Mouse (Mus musculus) liver, embryonic 11.5 days (tissue): ENCODE measurements at regions not wholly inside any gene's neighbourhood (a gene's known extent, or its start where the extent isn't known, plus 50 kb on each side); places are given as distances from the start of the nearest gene placed in this dataset.

ENCODE experiments used
- ATAC-seq: fragments of 200-750 bp; cut with Nextera tagmentation; replicated peaks from 2 replicates; pipeline ENCODE4 v1.8.0; 2017; ENCODE audit warnings: moderate number of reproducible peaks, mild to moderate bottlenecking, moderate TSS enrichment, moderate library complexity; ENCODE audit not compliant: low FRiP score
- DNase-seq: peaks from one replicate; pipeline ENCODE4 v3.0.0-alpha.2; 2017; ENCODE audit warnings: low spot score
- H3K27ac ChIP-seq: fragments of 300-500 bp; sonication (generic); 2 replicates; pipeline ENCODE4 v1.5.1; 2014; ENCODE audit warnings: mild to moderate bottlenecking, low read depth, low read length, control low read depth
- H3K27me3 ChIP-seq: fragments of 300-500 bp; sonication (generic); replicated peaks from 2 replicates; pipeline ENCODE4 v1.6.1; 2014; ENCODE audit warnings: low read length, mixed read lengths; ENCODE audit not compliant: control insufficient read depth, insufficient read depth
- H3K36me3 ChIP-seq: fragments of 300-500 bp; sonication (generic); 2 replicates; pipeline ENCODE4 v1.6.1; 2014; ENCODE audit warnings: mild to moderate bottlenecking, low read length, moderate library complexity, mixed read lengths; ENCODE audit not compliant: control insufficient read depth, insufficient read depth
- H3K4me1 ChIP-seq: fragments of 300-500 bp; sonication (generic); replicated peaks from 2 replicates; pipeline ENCODE4 v1.6.1; 2014; ENCODE audit warnings: low read length, mixed read lengths; ENCODE audit not compliant: control insufficient read depth, insufficient read depth
- H3K4me2 ChIP-seq: fragments of 300-500 bp; sonication (generic); 2 replicates; pipeline ENCODE4 v1.6.1; 2014; ENCODE audit warnings: mild to moderate bottlenecking, control low read depth, moderate library complexity
- H3K4me3 ChIP-seq: fragments of 300-500 bp; sonication (generic); 2 replicates; pipeline ENCODE4 v1.5.1; 2014; ENCODE audit warnings: low read depth, low read length, control low read depth
- H3K9ac ChIP-seq: fragments of 300-500 bp; sonication (generic); 2 replicates; pipeline ENCODE4 v1.6.1; 2014; ENCODE audit warnings: low read depth, low read length, control low read depth
- H3K9me3 ChIP-seq: fragments of 300-500 bp; sonication (generic); 2 replicates; pipeline ENCODE4 v1.6.1; 2016; ENCODE audit warnings: low read length, inconsistent platforms, mixed read lengths; ENCODE audit not compliant: control insufficient read depth
- WGBS: fragments of 180-500 bp; shearing (Covaris S2); extraction: QIAGEN DNeasy Blood & Tissue Kit; methylation state at CpG from one replicate; pipeline ENCODE4 v1.1.7; 2014; 5-methylcytosine and 5-hydroxymethylcytosine counted together

DNA sequence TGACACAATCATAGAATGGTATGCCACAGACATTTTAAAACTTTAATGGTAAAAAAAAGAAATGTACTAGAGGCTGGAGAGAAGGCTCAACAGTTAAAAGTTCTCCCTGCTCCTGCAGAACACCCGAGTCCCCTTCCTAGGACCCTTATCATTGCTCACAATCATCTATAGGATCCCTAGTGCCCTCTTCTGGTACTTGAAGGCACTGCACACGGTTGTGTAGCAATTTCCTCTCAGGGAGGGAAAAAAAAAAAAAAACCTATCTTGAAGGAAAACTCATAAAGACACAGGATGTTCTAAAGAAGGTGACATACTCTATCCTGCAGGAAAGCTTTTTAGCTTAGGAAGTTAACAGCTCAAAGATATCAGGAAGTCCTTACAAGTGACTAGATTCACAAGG, 154.4 kb upstream of the Lmcd1 start:
- no peak for DNase-seq
- 25% methylated on average over 2 of the region's 2 CpGs for WGBS

GRCm38 (mm10) chr6:112133522-112133921, 140.0 kb upstream of the Lmcd1 start:
- no peak overlapping the region for H3K4me3 ChIP-seq
- H3K4me1 ChIP-seq = no peaks in the 10 kb centered on the region
- H3K9ac ChIP-seq = no peak overlapping the region
- H3K9me3 ChIP-seq = no peaks in the 10 kb centered on the region
- no peak overlapping the region for H3K27ac ChIP-seq
- DNase-seq (no peak), ATAC-seq (no peak)
- no peaks in the 10 kb centered on the region for H3K27me3 ChIP-seq
- no peak overlapping the region for H3K4me2 ChIP-seq
- H3K36me3 ChIP-seq = no peaks in the 10 kb centered on the region
- 19% methylated on average over 3 of the region's 3 CpGs for WGBS

More for the DNA sequence above, 154.4 kb upstream of the Lmcd1 start:
- H3K36me3 ChIP-seq = no peaks in the 10 kb centered on the region
- no peak overlapping the region for H3K27ac ChIP-seq
- no peak overlapping the region for H3K9ac ChIP-seq
- ATAC-seq = no peak
- no peaks in the 10 kb centered on the region for H3K4me1 ChIP-seq
- H3K9me3 ChIP-seq = no peaks in the 10 kb centered on the region
- no peaks in the 10 kb centered on the region for H3K27me3 ChIP-seq
- H3K4me3 ChIP-seq = no peak overlapping the region
- no peak overlapping the region for H3K4me2 ChIP-seq

DNA sequence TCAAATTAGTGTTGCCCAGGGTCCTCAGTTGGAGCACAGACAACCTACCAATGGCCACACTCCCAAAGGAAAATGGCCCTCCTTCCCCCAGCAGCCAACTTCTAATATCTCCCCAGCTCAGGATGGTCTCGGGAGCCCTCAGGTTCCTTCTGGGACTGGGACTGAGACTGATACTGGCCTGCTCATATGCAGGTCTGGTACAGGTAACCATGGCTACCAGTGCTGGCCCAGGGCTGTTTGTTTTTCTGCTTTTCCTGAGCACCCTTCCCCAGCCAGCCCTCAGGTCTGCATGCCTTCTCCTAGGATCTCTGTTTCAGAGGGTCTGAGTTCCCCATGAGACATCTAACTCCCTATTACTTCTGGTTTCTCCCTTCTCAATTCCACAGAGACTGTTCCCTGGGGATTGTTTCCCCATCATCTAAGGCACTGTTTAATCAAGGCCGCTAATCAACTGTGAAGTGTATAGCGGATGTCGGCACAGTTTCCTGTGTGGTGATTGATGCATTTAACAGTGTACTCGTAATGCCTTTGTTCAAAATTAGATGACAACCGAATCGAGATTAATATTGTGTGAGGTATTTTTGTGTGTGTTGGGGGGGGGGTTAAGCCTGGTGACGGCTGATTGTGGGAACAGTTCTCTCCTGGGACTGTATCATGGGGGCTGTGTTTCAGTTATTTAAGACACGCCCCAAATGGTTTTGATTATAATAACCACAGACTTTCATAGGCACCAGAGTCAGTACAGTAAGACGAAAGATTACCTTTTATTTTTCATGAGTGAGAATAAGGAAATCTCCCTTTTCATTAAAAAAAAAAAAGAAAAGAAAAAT, 120.8 kb upstream of the Lmcd1 start:
- no peaks in the 10 kb centered on the region for H3K36me3 ChIP-seq
- no peak for ATAC-seq
- H3K4me2 ChIP-seq = no peak overlapping the region
- no peaks in the 10 kb centered on the region for H3K27me3 ChIP-seq
- 79% methylated on average over 10 of the region's 10 CpGs for WGBS
- H3K9me3 ChIP-seq = no peaks in the 10 kb centered on the region
- no peak for DNase-seq
- no peak overlapping the region for H3K27ac ChIP-seq
- H3K4me1 ChIP-seq = no peaks in the 10 kb centered on the region
- no peak overlapping the region for H3K9ac ChIP-seq
- no peak overlapping the region for H3K4me3 ChIP-seq

- Histone ChIP-seq H3K4me2 (no peak overlapping the region), H3K9ac (no peak overlapping the region), H3K9me3 (no peaks in the 10 kb centered on the region), H3K4me1 (no peaks in the 10 kb centered on the region), H3K27me3 (no peaks in the 10 kb centered on the region), H3K4me3 (no peak overlapping the region), H3K27ac (no peak overlapping the region), H3K36me3 (no peaks in the 10 kb centered on the region)
- WGBS = 85% methylated on average over 3 of the region's 3 CpGs
- ATAC-seq = no peak
- no peak for DNase-seq
Observed at GRCm38 (mm10) chr6:112167487-112167886, 106.1 kb upstream of the Lmcd1 start.

- H3K27ac ChIP-seq = no peak overlapping the region
- H3K9me3 ChIP-seq = no peaks in the 10 kb centered on the region
- H3K36me3 ChIP-seq = no peaks in the 10 kb centered on the region
- no peak overlapping the region for H3K4me2 ChIP-seq
- WGBS = 44% methylated on average over 2 of the region's 2 CpGs
- ATAC-seq (no peak), DNase-seq (no peak)
- no peak overlapping the region for H3K9ac ChIP-seq
- H3K4me3 ChIP-seq = no peak overlapping the region
- H3K4me1 ChIP-seq = no peaks in the 10 kb centered on the region
- H3K27me3 ChIP-seq = no peaks in the 10 kb centered on the region
Observed at GRCm38 (mm10) chr6:112176344-112176743, 97.2 kb upstream of the Lmcd1 start.

- no peak for ATAC-seq
Observed at GRCm38 (mm10) chr6:112187636-112188035, 85.9 kb upstream of the Lmcd1 start.

DNA sequence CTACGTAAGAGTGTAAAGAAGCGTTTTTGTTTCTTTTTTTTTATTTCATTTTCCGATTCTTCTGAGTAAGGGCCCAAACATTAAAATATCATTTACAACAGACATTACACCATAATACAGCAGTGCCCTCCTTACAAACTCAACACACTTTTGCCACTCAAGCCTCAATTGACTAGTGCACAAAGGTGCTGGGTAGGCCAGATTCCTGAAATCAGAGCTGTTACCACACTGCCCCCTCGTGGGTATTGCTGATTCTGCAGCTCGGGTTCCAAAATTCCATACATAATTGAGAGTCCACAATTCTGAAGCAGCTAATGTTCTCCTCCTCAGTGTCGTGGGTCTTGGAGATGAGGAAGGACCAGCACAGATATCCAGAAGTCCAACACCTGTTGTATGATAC, 82.5 kb upstream of the Lmcd1 start:
- Histone ChIP-seq H3K9ac (no peak overlapping the region), H3K4me3 (no peak overlapping the region), H3K4me1 (no peaks in the 10 kb centered on the region), H3K36me3 (no peaks in the 10 kb centered on the region), H3K27me3 (no peaks in the 10 kb centered on the region), H3K4me2 (no peak overlapping the region), H3K27ac (no peak overlapping the region), H3K9me3 (no peaks in the 10 kb centered on the region)
- peak; percentile 46 for DNase-seq
- 51% methylated on average over 6 of the region's 6 CpGs for WGBS
- no peak for ATAC-seq

More at GRCm38 (mm10) chr6:112187636-112188035, 85.9 kb upstream of the Lmcd1 start:
- Histone ChIP-seq H3K4me2 (no peak overlapping the region), H3K4me1 (no peaks in the 10 kb centered on the region), H3K9me3 (no peaks in the 10 kb centered on the region), H3K27me3 (no peaks in the 10 kb centered on the region), H3K27ac (no peak overlapping the region), H3K4me3 (no peak overlapping the region), H3K36me3 (no peaks in the 10 kb centered on the region), H3K9ac (no peak overlapping the region)
- DNase-seq = no peak
- WGBS = 92% methylated on average over 2 of the region's 2 CpGs

DNA sequence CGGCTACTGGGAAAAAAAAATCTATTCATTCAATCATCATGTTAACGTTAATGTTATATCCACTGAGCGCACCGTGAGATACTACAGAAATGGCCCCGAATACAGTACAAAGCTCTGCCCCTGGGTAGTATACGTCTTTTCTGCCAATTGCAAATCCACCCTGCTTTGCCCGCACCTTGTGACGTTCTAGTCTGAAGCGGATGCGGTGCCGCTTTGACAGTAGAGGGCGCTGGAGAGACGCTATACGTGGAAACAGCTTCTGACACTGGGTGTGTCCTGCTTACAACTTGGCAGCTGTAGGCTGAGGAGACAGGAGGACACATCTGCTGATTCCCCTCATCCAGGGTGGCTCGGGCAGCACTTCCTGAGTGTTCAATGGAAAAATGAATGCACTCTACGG, 76.1 kb upstream of the Lmcd1 start:
- WGBS = 10% methylated on average over 16 of the region's 16 CpGs
- ATAC-seq (peak; percentile 57; the same call in 1 of the 2 replicates), DNase-seq (peak; percentile 56)
- H3K4me2 ChIP-seq = no peak overlapping the region
- H3K4me1 ChIP-seq = no peaks in the 10 kb centered on the region
- H3K27ac ChIP-seq = no peak overlapping the region
- H3K9me3 ChIP-seq = no peaks in the 10 kb centered on the region
- no peaks in the 10 kb centered on the region for H3K36me3 ChIP-seq
- no peak overlapping the region for H3K9ac ChIP-seq
- H3K27me3 ChIP-seq = no peaks in the 10 kb centered on the region
- no peak overlapping the region for H3K4me3 ChIP-seq

DNA sequence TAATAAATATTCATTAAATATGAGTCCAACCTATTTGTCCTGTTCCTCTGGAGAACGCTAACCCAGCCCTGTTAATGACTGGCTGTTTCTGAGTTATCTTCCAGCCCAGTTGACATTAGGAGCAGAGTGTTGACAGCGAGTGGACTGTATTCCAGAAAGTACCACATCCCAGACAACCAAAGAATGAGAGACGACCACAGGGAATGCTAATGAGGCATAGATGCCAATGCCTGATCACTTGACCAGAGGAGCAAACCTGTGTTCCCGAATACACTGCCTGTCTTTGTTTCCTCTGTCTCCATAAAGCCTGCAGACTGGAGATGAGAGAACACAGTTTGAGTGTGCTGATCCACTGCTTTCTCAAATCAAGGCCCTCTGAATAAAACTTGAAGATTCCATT, 74.3 kb upstream of the Lmcd1 start:
- no peaks in the 10 kb centered on the region for H3K27me3 ChIP-seq

More for the DNA sequence above, 74.3 kb upstream of the Lmcd1 start:
- no peak for DNase-seq
- no peak for ATAC-seq
- WGBS = 73% methylated on average over 4 of the region's 4 CpGs
- Histone ChIP-seq H3K36me3 (no peaks in the 10 kb centered on the region), H3K4me3 (no peak overlapping the region), H3K9ac (no peak overlapping the region), H3K4me2 (no peak overlapping the region), H3K4me1 (no peaks in the 10 kb centered on the region), H3K9me3 (no peaks in the 10 kb centered on the region), H3K27ac (no peak overlapping the region)
